In genomic region chr17:7945117-7946052, GRCm38 (mm10) we compare ENCODE assay signal across 8 mouse cellular contexts. TPM values are rescaled to one million over a fixed set of nuclear protein-coding genes. Genes with fewer than 3 reads are reported as not detected.
DNase-seq lines count a peak whose midpoint lies in the region; ATAC-seq and TF ChIP-seq lines count a peak whose summit lies in the region.
"Not testable (repeated sequence)": the region's sequence is repeated elsewhere in the genome, so short reads cannot be mapped to it uniquely, and the experiment has no call there.

Gene Rsph3a (plus strand): TSS chr17:7945614.

- DNase-seq in 3T3-L1 (ENCODE audit: low read depth, low spot score): peak; percentile 92
- DNase-seq in heart, adult 8-10 months (ENCODE audit: low spot score): peak; percentile 82
- DNase-seq in kidney, adult 8-10 months: peak; percentile 88 to 89
- DNase-seq in spleen, adult 18-20 months: peak; percentile 71

- peak within 1 kb of the TSS; percentile 49 for H3K4me2 ChIP-seq in embryonic facial prominence, embryonic 15.5 days (replicated peaks)
- H3K4me2 ChIP-seq in limb, embryonic 13.5 days (replicated peaks): peak within 1 kb of the TSS; percentile 64
- peak within 1 kb of the TSS; percentile 58 for H3K4me2 ChIP-seq in midbrain, embryonic 15.5 days

- not testable (repeated sequence) for H3K27me3 ChIP-seq in embryonic facial prominence, embryonic 15.5 days; limb, embryonic 13.5 days; midbrain, embryonic 15.5 days (replicated peaks)

- 1% methylated on average over 58 of the region's 58 CpGs for WGBS in bone marrow, adult 2 months
- 2% methylated on average over 58 of the region's 58 CpGs for WGBS in embryonic facial prominence, embryonic 15.5 days
- 2% methylated on average over 58 of the region's 58 CpGs for WGBS in limb, embryonic 13.5 days
- WGBS in midbrain, embryonic 15.5 days: 3% methylated on average over 56 of the region's 58 CpGs

- H3K4me3 ChIP-seq in bone marrow, adult 2 months (replicated peaks; ENCODE audit: control insufficient read depth, low read depth, low read length): peak within 1 kb of the TSS; percentile 90
- H3K4me3 ChIP-seq in embryonic facial prominence, embryonic 15.5 days (replicated peaks): peak within 1 kb of the TSS; percentile 58
- peak within 1 kb of the TSS; percentile 55 for H3K4me3 ChIP-seq in limb, embryonic 13.5 days
- H3K4me3 ChIP-seq in midbrain, embryonic 15.5 days: peak within 1 kb of the TSS; percentile 62

- not testable (repeated sequence) for H3K4me1 ChIP-seq in bone marrow, adult 2 months (ENCODE audit: control insufficient read depth, insufficient read depth, low read length); embryonic facial prominence, embryonic 15.5 days; limb, embryonic 13.5 days; midbrain, embryonic 15.5 days

- H3K36me3 ChIP-seq in embryonic facial prominence, embryonic 15.5 days; limb, embryonic 13.5 days; midbrain, embryonic 15.5 days (replicated peaks): not testable (repeated sequence)

- TF ChIP-seq POLR2A in bone marrow, adult 2 months (IDR thresholded peaks at IDR 0.05; ENCODE audit: borderline replicate concordance, control insufficient read depth, low read depth, low read length): peak; percentile 60; the same call in 1 of the 2 replicates

- not testable (repeated sequence) for TF ChIP-seq CTCF in bone marrow, adult 2 months (IDR thresholded peaks at IDR 0.05; ENCODE audit: control insufficient read depth, insufficient read depth, low read length)

- ATAC-seq in embryonic facial prominence, embryonic 15.5 days (ENCODE audit: insufficient number of reproducible peaks, low FRiP score, low TSS enrichment, low read depth): peak; percentile 96
- peak; percentile 99 for ATAC-seq in limb, embryonic 13.5 days (ENCODE audit: low FRiP score, low read depth)
- ATAC-seq in midbrain, embryonic 15.5 days (replicated peaks): peak; percentile 98

- peak within 1 kb of the TSS; percentile 33 for H3K9ac ChIP-seq in embryonic facial prominence, embryonic 15.5 days
- peak within 1 kb of the TSS; percentile 68 for H3K9ac ChIP-seq in limb, embryonic 13.5 days
- peak within 1 kb of the TSS; percentile 73 for H3K9ac ChIP-seq in midbrain, embryonic 15.5 days

- H3K9me3 ChIP-seq in embryonic facial prominence, embryonic 15.5 days (replicated peaks); limb, embryonic 13.5 days; midbrain, embryonic 15.5 days: not testable (repeated sequence)

- H3K27ac ChIP-seq in bone marrow, adult 2 months (ENCODE audit: control insufficient read depth, insufficient read depth, low read depth, low read length, poor library complexity): peak within 1 kb of the TSS; percentile 95
- peak within 1 kb of the TSS; percentile 92 for H3K27ac ChIP-seq in embryonic facial prominence, embryonic 15.5 days (replicated peaks)
- peak within 1 kb of the TSS; percentile 88 for H3K27ac ChIP-seq in limb, embryonic 13.5 days
- H3K27ac ChIP-seq in midbrain, embryonic 15.5 days: peak within 1 kb of the TSS; percentile 93

RNA-seq across cellular contexts. Expression of gene Rsph3a, which starts in this region (rescaled TPM):
- 8.0 and 23.6 TPM in 2 replicates for polyA plus RNA-seq in bone marrow, adult 2 months (2011; ENCODE audit: insufficient read depth, insufficient read length, low replicate concordance, missing spikeins)
- polyA plus RNA-seq in embryonic facial prominence, embryonic 15.5 days (2015; fragmentation: Nextera tagmentation; extraction: Ambion mirVana): 59.3 and 62.1 TPM in 2 replicates
- 10 to 100 TPM; 26.7 to 39.6 (median 33.8) TPM for total RNA-seq in heart, adult 8-10 months (2022)
- polyA plus RNA-seq in limb, embryonic 13.5 days (2015; fragmentation: Nextera tagmentation; extraction: Ambion mirVana): 55.0 and 55.9 TPM in 2 replicates
- polyA plus RNA-seq in midbrain, embryonic 15.5 days (2015; fragmentation: Nextera tagmentation; extraction: Ambion mirVana): 79.0 and 79.4 TPM in 2 replicates

Comparison
In these comparisons a context has a peak if more than half of its experiments do, and no peak if none do; other contexts are left out.
1. Peak in every context shown above with its lines: DNase-seq, ATAC-seq, H3K4me3 ChIP-seq and H3K27ac ChIP-seq.